Mouse (Mus musculus): ENCODE measurements at regions not wholly inside any gene's neighbourhood (a gene's known extent, or its start where the extent isn't known, plus 50 kb on each side); places are given as distances from the start of the nearest gene placed in this dataset.

DNA sequence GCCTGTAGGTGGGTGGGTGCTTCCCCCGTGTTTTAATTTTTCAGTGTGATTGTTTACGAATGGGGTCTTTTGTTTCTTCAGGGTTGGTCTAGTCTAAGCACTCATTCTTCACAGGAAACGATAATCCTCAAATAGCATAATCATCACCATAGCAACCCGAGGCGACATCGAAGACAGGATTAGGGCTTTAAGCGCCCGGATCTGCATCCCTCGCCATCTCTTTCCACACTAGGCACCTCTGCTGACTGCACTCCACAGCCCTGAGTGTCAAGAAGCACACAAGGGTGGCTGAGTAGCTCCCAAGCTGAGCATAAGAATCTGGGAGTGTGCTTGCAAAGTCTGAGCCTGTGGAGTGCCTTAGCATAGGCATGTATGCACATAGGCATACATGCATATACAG is 145.2 kb upstream of the Cdh4 start:
- DNase-seq (ENCODE audit: low spot score) (no peak), ATAC-seq (replicated peaks; ENCODE audit: low FRiP score) (no peak)
- H3K27me3 ChIP-seq (replicated peaks; ENCODE audit: control insufficient read depth, insufficient read depth, low read length): no peaks in the 10 kb centered on the region
- no peak overlapping the region for H3K4me2 ChIP-seq
- no peak overlapping the region for H3K27ac ChIP-seq (ENCODE audit: low read depth, low read length)
- H3K9ac ChIP-seq (ENCODE audit: low read depth, low read length): no peak overlapping the region
- no peaks in the 10 kb centered on the region for H3K4me1 ChIP-seq (replicated peaks; ENCODE audit: control insufficient read depth, insufficient read depth, low read length)
- no peak overlapping the region for H3K4me3 ChIP-seq (ENCODE audit: low read depth, low read length)
- no peaks in the 10 kb centered on the region for H3K9me3 ChIP-seq (ENCODE audit: control insufficient read depth, low read length)
- H3K36me3 ChIP-seq (ENCODE audit: control insufficient read depth, insufficient read depth, low read length): no peaks in the 10 kb centered on the region; the same call in 1 of the 2 replicates
- WGBS: 81% methylated on average over 9 of the region's 9 CpGs

DNA sequence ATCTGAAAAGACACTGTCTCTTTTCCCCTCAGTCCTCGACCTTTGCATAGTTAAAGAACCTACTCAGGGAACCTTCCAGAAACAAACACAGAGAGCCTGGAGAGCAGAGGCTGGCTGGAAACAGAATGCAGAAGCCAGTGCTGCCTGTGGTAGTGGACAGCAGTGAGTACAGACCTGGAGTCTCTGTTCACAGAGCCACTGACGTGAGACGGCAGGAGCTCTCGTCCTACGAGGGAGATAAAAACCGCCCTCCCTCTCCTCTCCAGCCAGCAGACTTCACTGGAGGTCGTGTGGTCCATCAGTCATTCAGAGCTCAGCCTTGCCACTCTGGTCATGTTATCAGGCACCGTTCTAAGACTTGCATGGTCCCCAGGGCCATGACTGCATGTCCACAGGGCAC is 138.5 kb upstream of the Cdh4 start:
- Histone ChIP-seq H3K9me3 (ENCODE audit: control insufficient read depth, low read length) (no peaks in the 10 kb centered on the region), H3K4me2 (no peak overlapping the region), H3K27ac (ENCODE audit: low read depth, low read length) (no peak overlapping the region), H3K9ac (ENCODE audit: low read depth, low read length) (no peak overlapping the region), H3K4me3 (ENCODE audit: low read depth, low read length) (no peak overlapping the region), H3K36me3 (ENCODE audit: control insufficient read depth, insufficient read depth, low read length) (no peaks in the 10 kb centered on the region), H3K27me3 (replicated peaks; ENCODE audit: control insufficient read depth, insufficient read depth, low read length) (no peaks in the 10 kb centered on the region), H3K4me1 (replicated peaks; ENCODE audit: control insufficient read depth, insufficient read depth, low read length) (no peaks in the 10 kb centered on the region; the same call in 1 of the 2 replicates)
- 35% methylated on average over 8 of the region's 8 CpGs for WGBS
- no peak for DNase-seq (ENCODE audit: low spot score)
- no peak for ATAC-seq (replicated peaks; ENCODE audit: low FRiP score)

DNA sequence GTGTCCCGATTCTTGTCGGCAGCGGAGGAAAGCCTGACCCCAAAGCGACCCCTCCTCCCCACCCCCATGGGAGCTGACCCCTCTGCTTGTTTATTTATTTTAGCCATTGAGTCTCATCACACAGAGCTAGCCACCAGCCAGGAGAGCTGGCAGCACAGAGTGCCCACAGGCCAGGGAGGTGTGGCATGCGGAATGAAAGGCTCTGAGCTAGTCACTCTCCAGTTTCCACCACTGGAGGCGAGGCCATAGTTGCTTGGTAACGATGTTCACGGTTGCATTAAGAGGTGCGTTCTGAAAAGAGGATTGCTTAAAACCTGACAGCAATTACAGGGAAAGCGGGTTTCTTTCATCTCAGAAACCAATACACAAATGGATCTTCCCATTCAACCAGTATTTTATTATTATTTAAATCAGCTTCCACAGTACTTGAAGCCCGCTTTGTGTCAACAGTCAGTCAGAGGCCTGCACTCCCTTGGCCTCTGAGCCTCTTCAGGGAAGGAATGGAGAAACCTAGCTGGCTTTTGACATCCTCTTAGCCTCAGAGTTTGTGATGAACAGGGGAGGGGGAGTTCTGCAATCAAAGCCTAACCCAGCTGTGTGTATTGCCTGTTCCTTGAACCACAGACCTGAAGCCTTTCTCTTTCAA is 134.8 kb upstream of the Cdh4 start:
- Histone ChIP-seq H3K27me3 (replicated peaks; ENCODE audit: control insufficient read depth, insufficient read depth, low read length) (no peaks in the 10 kb centered on the region), H3K36me3 (ENCODE audit: control insufficient read depth, insufficient read depth, low read length) (no peaks in the 10 kb centered on the region), H3K9ac (ENCODE audit: low read depth, low read length) (no peak overlapping the region), H3K9me3 (ENCODE audit: control insufficient read depth, low read length) (no peaks in the 10 kb centered on the region), H3K27ac (ENCODE audit: low read depth, low read length) (no peak overlapping the region), H3K4me2 (no peak overlapping the region), H3K4me1 (replicated peaks; ENCODE audit: control insufficient read depth, insufficient read depth, low read length) (no peaks in the 10 kb centered on the region; the same call in 1 of the 2 replicates), H3K4me3 (ENCODE audit: low read depth, low read length) (no peak overlapping the region)
- DNase-seq (ENCODE audit: low spot score) (no peak), ATAC-seq (replicated peaks; ENCODE audit: low FRiP score) (no peak)
- WGBS: 37% methylated on average over 11 of the region's 11 CpGs

DNA sequence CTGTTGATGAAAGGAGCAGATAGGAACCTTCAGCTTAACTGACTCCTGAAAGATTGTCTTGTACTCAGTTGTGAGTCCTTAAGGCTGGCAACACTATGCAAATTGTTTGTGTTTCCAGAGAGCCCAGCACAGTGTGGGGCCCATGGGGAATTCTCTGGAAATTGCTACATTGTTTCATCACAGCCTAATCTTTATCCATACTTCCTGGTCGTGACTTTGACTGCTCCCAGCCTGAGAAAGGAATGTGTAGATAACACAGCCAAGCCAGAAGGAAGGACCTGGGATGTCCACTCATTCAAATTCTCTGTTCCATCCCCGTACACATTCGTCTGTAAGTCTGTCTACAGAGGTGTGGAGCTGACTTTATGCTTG is 134.3 kb upstream of the Cdh4 start:
- H3K27me3 ChIP-seq (replicated peaks; ENCODE audit: control insufficient read depth, insufficient read depth, low read length): no peaks in the 10 kb centered on the region
- no peak overlapping the region for H3K9ac ChIP-seq (ENCODE audit: low read depth, low read length)
- no peak overlapping the region for H3K4me2 ChIP-seq
- H3K9me3 ChIP-seq (ENCODE audit: control insufficient read depth, low read length): no peaks in the 10 kb centered on the region
- no peaks in the 10 kb centered on the region; the same call in 1 of the 2 replicates for H3K4me1 ChIP-seq (replicated peaks; ENCODE audit: control insufficient read depth, insufficient read depth, low read length)
- H3K36me3 ChIP-seq (ENCODE audit: control insufficient read depth, insufficient read depth, low read length): no peaks in the 10 kb centered on the region
- no peak overlapping the region for H3K27ac ChIP-seq (ENCODE audit: low read depth, low read length)
- ATAC-seq (replicated peaks; ENCODE audit: low FRiP score): no peak
- 39% methylated on average over 3 of the region's 3 CpGs for WGBS
- no peak for DNase-seq (ENCODE audit: low spot score)
- H3K4me3 ChIP-seq (ENCODE audit: low read depth, low read length): no peak overlapping the region

DNA sequence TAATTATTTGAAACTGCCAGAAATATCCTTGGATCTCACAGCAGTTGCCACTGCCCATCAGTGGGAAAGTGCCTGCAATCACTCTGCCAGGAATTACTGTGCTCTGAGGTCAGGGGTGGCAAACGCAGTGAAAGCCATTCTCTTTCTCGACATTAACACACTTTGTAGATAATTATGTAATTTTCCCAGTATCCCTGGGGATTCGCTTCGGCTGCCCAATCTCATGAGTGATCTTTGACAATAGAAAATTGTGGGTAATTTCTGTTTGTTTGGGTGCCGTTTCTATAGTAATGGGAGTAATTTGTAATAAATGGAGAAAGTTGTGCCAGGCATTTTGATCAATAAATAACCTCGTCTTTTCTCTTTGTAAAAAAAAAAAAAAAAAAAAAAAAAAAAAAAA is 124.2 kb upstream of the Cdh4 start:
- H3K36me3 ChIP-seq (ENCODE audit: control insufficient read depth, insufficient read depth, low read length): no peaks in the 10 kb centered on the region
- DNase-seq (ENCODE audit: low spot score) (no peak), ATAC-seq (replicated peaks; ENCODE audit: low FRiP score) (no peak)
- H3K9ac ChIP-seq (ENCODE audit: low read depth, low read length): no peak overlapping the region
- no peak overlapping the region for H3K4me3 ChIP-seq (ENCODE audit: low read depth, low read length)
- H3K4me2 ChIP-seq: no peak overlapping the region
- H3K27me3 ChIP-seq (replicated peaks; ENCODE audit: control insufficient read depth, insufficient read depth, low read length): no peaks in the 10 kb centered on the region
- H3K27ac ChIP-seq (ENCODE audit: low read depth, low read length): no peak overlapping the region
- 70% methylated on average over 6 of the region's 6 CpGs for WGBS
- H3K9me3 ChIP-seq (ENCODE audit: control insufficient read depth, low read length): no peaks in the 10 kb centered on the region
- no peaks in the 10 kb centered on the region for H3K4me1 ChIP-seq (replicated peaks; ENCODE audit: control insufficient read depth, insufficient read depth, low read length)

DNA sequence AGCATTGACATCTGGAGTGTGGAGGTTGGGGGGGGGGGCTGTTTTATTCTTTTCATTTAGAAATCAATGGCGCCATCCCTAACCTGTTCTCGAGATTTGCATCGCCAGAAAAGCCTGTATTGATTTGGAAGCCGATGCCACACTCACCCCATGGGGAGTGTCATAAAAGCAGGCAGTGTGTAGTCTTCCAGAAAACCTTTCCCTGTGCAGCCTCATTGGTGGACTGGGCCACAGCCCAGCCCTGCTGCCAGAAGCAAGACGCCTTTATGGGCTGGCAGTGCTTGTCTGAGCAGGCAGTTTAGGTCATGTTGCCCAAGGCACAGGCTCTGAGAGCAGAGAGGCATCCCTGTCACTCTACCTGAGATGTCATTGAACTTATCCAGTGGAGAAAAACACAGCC is 117.0 kb upstream of the Cdh4 start:
- H3K36me3 ChIP-seq (ENCODE audit: control insufficient read depth, insufficient read depth, low read length): no peaks in the 10 kb centered on the region
- WGBS: 83% methylated on average over 5 of the region's 5 CpGs
- DNase-seq (ENCODE audit: low spot score) (no peak), ATAC-seq (replicated peaks; ENCODE audit: low FRiP score) (no peak)
- no peak overlapping the region for H3K27ac ChIP-seq (ENCODE audit: low read depth, low read length)
- H3K27me3 ChIP-seq (replicated peaks; ENCODE audit: control insufficient read depth, insufficient read depth, low read length): no peaks in the 10 kb centered on the region
- H3K4me1 ChIP-seq (replicated peaks; ENCODE audit: control insufficient read depth, insufficient read depth, low read length): no peaks in the 10 kb centered on the region
- H3K9me3 ChIP-seq (ENCODE audit: control insufficient read depth, low read length): no peaks in the 10 kb centered on the region
- H3K9ac ChIP-seq (ENCODE audit: low read depth, low read length): no peak overlapping the region
- no peak overlapping the region for H3K4me2 ChIP-seq
- H3K4me3 ChIP-seq (ENCODE audit: low read depth, low read length): no peak overlapping the region

DNA sequence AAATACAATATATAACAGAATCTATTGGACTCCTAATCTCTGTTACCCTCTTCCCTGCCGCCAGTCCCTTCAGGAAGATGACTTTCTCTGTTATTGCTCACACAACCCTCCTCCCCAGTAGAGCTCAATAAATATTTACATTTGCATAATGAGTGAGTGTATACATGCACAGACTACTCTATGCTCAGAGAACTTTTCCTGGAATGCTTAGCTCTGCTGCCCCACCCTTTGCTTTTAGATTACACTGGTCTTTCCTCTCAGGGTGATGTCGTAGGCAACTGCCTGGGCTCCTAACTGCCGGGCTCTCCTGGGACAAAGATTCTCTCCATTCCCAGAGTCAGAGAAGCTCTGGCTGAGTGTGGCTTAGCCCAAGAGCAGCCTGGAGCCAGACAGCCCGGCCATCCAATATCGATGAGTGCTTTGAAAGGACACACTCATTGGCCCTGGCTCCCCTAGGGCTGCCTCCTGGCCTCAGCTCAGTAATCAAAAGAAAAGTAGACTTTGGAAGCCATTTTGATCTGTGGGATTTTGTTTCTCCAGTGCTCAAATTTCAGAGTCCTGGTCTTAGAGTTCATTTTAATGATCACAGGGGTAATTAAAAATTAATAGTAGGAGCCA is 109.2 kb upstream of the Cdh4 start:
- no peak for DNase-seq (ENCODE audit: low spot score)
- H3K9me3 ChIP-seq (ENCODE audit: control insufficient read depth, low read length): no peaks in the 10 kb centered on the region
- no peak overlapping the region for H3K27ac ChIP-seq (ENCODE audit: low read depth, low read length)
- 71% methylated on average over 5 of the region's 5 CpGs for WGBS
- H3K36me3 ChIP-seq (ENCODE audit: control insufficient read depth, insufficient read depth, low read length): no peaks in the 10 kb centered on the region
- no peak for ATAC-seq (replicated peaks; ENCODE audit: low FRiP score)
- H3K4me3 ChIP-seq (ENCODE audit: low read depth, low read length): no peak overlapping the region
- H3K9ac ChIP-seq (ENCODE audit: low read depth, low read length): no peak overlapping the region
- H3K4me1 ChIP-seq (replicated peaks; ENCODE audit: control insufficient read depth, insufficient read depth, low read length): no peaks in the 10 kb centered on the region
- H3K27me3 ChIP-seq (replicated peaks; ENCODE audit: control insufficient read depth, insufficient read depth, low read length): no peaks in the 10 kb centered on the region
- no peak overlapping the region for H3K4me2 ChIP-seq

DNA sequence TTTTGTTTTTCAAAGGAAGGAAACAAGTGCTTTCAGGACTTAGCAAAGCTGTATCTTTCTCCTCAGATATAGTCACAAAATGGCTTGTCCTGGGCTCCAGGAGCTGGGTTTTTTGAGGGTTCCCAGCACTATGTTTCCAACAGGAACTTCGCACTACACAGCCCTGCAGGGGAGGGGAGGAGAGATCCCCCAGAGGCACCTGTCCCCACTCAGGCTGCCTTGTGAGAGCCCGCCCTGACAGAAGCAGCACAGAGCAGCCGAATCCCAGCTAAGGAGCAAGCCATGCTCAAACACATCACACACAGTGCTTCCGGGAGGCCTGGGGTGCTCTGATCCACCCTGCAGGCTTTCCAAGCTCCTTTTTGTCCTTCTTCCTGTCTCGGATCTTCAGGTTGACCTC is 108.6 kb upstream of the Cdh4 start:
- H3K27ac ChIP-seq (ENCODE audit: low read depth, low read length): no peak overlapping the region
- H3K4me2 ChIP-seq: no peak overlapping the region
- H3K9me3 ChIP-seq (ENCODE audit: control insufficient read depth, low read length): no peaks in the 10 kb centered on the region
- no peak for ATAC-seq (replicated peaks; ENCODE audit: low FRiP score)
- DNase-seq (ENCODE audit: low spot score): no peak
- H3K9ac ChIP-seq (ENCODE audit: low read depth, low read length): no peak overlapping the region
- H3K4me3 ChIP-seq (ENCODE audit: low read depth, low read length): no peak overlapping the region
- no peaks in the 10 kb centered on the region for H3K4me1 ChIP-seq (replicated peaks; ENCODE audit: control insufficient read depth, insufficient read depth, low read length)
- H3K27me3 ChIP-seq (replicated peaks; ENCODE audit: control insufficient read depth, insufficient read depth, low read length): no peaks in the 10 kb centered on the region
- H3K36me3 ChIP-seq (ENCODE audit: control insufficient read depth, insufficient read depth, low read length): no peaks in the 10 kb centered on the region
- WGBS: 60% methylated on average over 5 of the region's 5 CpGs

DNA sequence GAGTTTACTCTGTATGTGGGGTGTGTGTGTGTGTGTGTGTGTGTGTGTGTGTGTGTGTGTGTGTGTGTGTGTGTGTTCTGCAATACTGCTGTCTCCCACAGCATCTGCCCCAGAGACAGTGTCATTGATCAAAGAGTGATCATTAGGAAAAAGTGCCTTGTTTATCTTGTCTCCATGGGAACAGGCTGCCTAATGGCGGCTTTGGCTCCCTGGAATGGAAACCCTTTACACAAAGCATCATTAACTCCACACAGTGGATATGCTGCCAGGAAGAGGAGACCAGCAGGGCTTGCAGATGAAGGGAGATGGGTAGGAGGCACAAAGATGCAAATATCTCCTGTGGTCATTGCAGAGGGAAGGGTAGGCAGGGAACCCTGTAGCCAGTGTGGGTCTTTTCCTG is 106.0 kb upstream of the Cdh4 start:
- DNase-seq (ENCODE audit: low spot score) (no peak), ATAC-seq (replicated peaks; ENCODE audit: low FRiP score) (no peak)
- Histone ChIP-seq H3K9me3 (ENCODE audit: control insufficient read depth, low read length) (no peaks in the 10 kb centered on the region), H3K4me3 (ENCODE audit: low read depth, low read length) (no peak overlapping the region), H3K4me2 (no peak overlapping the region), H3K4me1 (replicated peaks; ENCODE audit: control insufficient read depth, insufficient read depth, low read length) (no peaks in the 10 kb centered on the region), H3K27me3 (replicated peaks; ENCODE audit: control insufficient read depth, insufficient read depth, low read length) (no peaks in the 10 kb centered on the region), H3K27ac (ENCODE audit: low read depth, low read length) (no peak overlapping the region), H3K36me3 (ENCODE audit: control insufficient read depth, insufficient read depth, low read length) (no peaks in the 10 kb centered on the region), H3K9ac (ENCODE audit: low read depth, low read length) (no peak overlapping the region)
- 19% methylated on average over 1 of the region's 1 CpGs for WGBS

All from liver, embryonic 11.5 days (tissue).